Mouse (Mus musculus): ENCODE measurements around the gene Mamstr. TPM values are rescaled to one million over a fixed set of nuclear protein-coding genes. Genes with fewer than 3 reads are reported as not detected.

The Mamstr gene
- total and polyA plus RNA-seq, 3 experiments, result 3.8 to 11.3 (median 4.0) TPM

- H3K27ac ChIP-seq, result peak overlapping the region; percentile 63
- H3K4me3 ChIP-seq, result no peak overlapping the region; the same call in 1 of the 2 replicates
- H3K79me2 ChIP-seq (replicated peaks; ENCODE audit: control insufficient read depth, insufficient read depth, low read length), result no peaks in the 10 kb centered on the region
- H3K4me1 ChIP-seq (ENCODE audit: control insufficient read depth, insufficient read depth, low read length), result peaks cover 22% of the 10 kb centered on the region
- no peak overlapping the region for H3K9ac ChIP-seq (ENCODE audit: low read depth, low read length)
- DNase-seq, result peak in 1 of 2 experiments; percentile 39
- intact Hi-C loops (cut with DNase I), result loop anchor here (1.0 to 5.0 kb wide), 2 partner anchors 13 to 42 kb away; partner anchors contain the start of genes Ntn5 and Rasip1
- H3K27me3 ChIP-seq (ENCODE audit: control insufficient read depth, insufficient read depth, low read length), result no peaks in the 10 kb centered on the region
- WGBS, result 59% methylated on average over 19 of the region's 19 CpGs
- TF ChIP-seq EP300 (IDR thresholded peaks at IDR 0.05; ENCODE audit: insufficient read depth, low read depth, low read length), result no peak
- no peak for TF ChIP-seq POLR2A (IDR thresholded peaks at IDR 0.05; ENCODE audit: insufficient read depth, low read depth, low read length)
- no peak for TF ChIP-seq CTCF (IDR thresholded peaks at IDR 0.05)
- peaks cover 9% of the 10 kb centered on the region for H3K36me3 ChIP-seq (ENCODE audit: control insufficient read depth, insufficient read depth, low read length)
These were observed 597 bp downstream of the Mamstr start for GRCm38 (mm10) chr7:45640191-45640957.

GRCm38 (mm10) chr7:45641391-45642040 lies 1.7 kb downstream of the Mamstr start:
- no peaks in the 10 kb centered on the region; the same call in none of the 2 replicates for H3K36me3 ChIP-seq (ENCODE audit: control insufficient read depth, insufficient read depth, low read length)
- peak overlapping the region; percentile 63 for H3K27ac ChIP-seq
- peak; percentile 68 to 72 for DNase-seq
- H3K4me3 ChIP-seq, result peak overlapping the region; percentile 39
- peak; percentile 80 for TF ChIP-seq POLR2A (IDR thresholded peaks at IDR 0.05; ENCODE audit: insufficient read depth, low read depth, low read length)
- TF ChIP-seq EP300 (IDR thresholded peaks at IDR 0.05; ENCODE audit: insufficient read depth, low read depth, low read length), result peak; percentile 79
- no peak for TF ChIP-seq CTCF (IDR thresholded peaks at IDR 0.05)
- intact Hi-C loops (cut with DNase I), result loop anchor here (5.0 kb wide), 1 partner anchor 41 kb away; the partner anchor contains the start of gene Ntn5
- 15% methylated on average over 17 of the region's 17 CpGs for WGBS
- H3K27me3 ChIP-seq (ENCODE audit: control insufficient read depth, insufficient read depth, low read length), result no peaks in the 10 kb centered on the region
- peak overlapping the region; percentile 32 for H3K9ac ChIP-seq (ENCODE audit: low read depth, low read length)
- no peaks in the 10 kb centered on the region for H3K79me2 ChIP-seq (replicated peaks; ENCODE audit: control insufficient read depth, insufficient read depth, low read length)
- H3K4me1 ChIP-seq (ENCODE audit: control insufficient read depth, insufficient read depth, low read length), result peaks cover 19% of the 10 kb centered on the region

GRCm38 (mm10) chr7:45642083-45642482 lies 2.3 kb downstream of the Mamstr start:
- 14% methylated on average over 5 of the region's 5 CpGs for WGBS
- H3K27me3 ChIP-seq (ENCODE audit: control insufficient read depth, insufficient read depth, low read length), result no peaks in the 10 kb centered on the region
- H3K27ac ChIP-seq, result peak overlapping the region; percentile 63
- H3K4me3 ChIP-seq, result peak overlapping the region; percentile 39
- peak in 1 of 2 experiments; percentile 31 for DNase-seq
- intact Hi-C loops (cut with DNase I), result loop anchor here (5.0 kb wide), 1 partner anchor 40 kb away; the partner anchor contains the start of gene Ntn5
- H3K36me3 ChIP-seq (ENCODE audit: control insufficient read depth, insufficient read depth, low read length), result no peaks in the 10 kb centered on the region; the same call in none of the 2 replicates
- no peak for TF ChIP-seq POLR2A (IDR thresholded peaks at IDR 0.05; ENCODE audit: insufficient read depth, low read depth, low read length)
- TF ChIP-seq CTCF (IDR thresholded peaks at IDR 0.05), result no peak
- TF ChIP-seq EP300 (IDR thresholded peaks at IDR 0.05; ENCODE audit: insufficient read depth, low read depth, low read length), result no peak
- no peaks in the 10 kb centered on the region for H3K79me2 ChIP-seq (replicated peaks; ENCODE audit: control insufficient read depth, insufficient read depth, low read length)
- peak overlapping the region; percentile 32 for H3K9ac ChIP-seq (ENCODE audit: low read depth, low read length)
- peaks cover 19% of the 10 kb centered on the region for H3K4me1 ChIP-seq (ENCODE audit: control insufficient read depth, insufficient read depth, low read length)

GRCm38 (mm10) chr7:45642503-45643255 lies 2.9 kb downstream of the Mamstr start:
- DNase-seq, result no peak
- TF ChIP-seq EP300 (IDR thresholded peaks at IDR 0.05; ENCODE audit: insufficient read depth, low read depth, low read length) (no peak), POLR2A (IDR thresholded peaks at IDR 0.05; ENCODE audit: insufficient read depth, low read depth, low read length) (no peak), CTCF (IDR thresholded peaks at IDR 0.05) (no peak)
- peaks cover 19% of the 10 kb centered on the region for H3K4me1 ChIP-seq (ENCODE audit: control insufficient read depth, insufficient read depth, low read length)
- WGBS, result 60% methylated on average over 16 of the region's 16 CpGs
- H3K27me3 ChIP-seq (ENCODE audit: control insufficient read depth, insufficient read depth, low read length), result no peaks in the 10 kb centered on the region
- no peaks in the 10 kb centered on the region; the same call in none of the 2 replicates for H3K36me3 ChIP-seq (ENCODE audit: control insufficient read depth, insufficient read depth, low read length)
- no peaks in the 10 kb centered on the region for H3K79me2 ChIP-seq (replicated peaks; ENCODE audit: control insufficient read depth, insufficient read depth, low read length)
- peak overlapping the region; percentile 1; the same call in 1 of the 2 replicates for H3K4me3 ChIP-seq
- intact Hi-C loops (cut with DNase I), result loop anchor here (5.0 kb wide), 1 partner anchor 40 kb away; the partner anchor contains the start of gene Ntn5
- peak overlapping the region; percentile 63 for H3K27ac ChIP-seq
- peak overlapping the region; percentile 59 for H3K9ac ChIP-seq (ENCODE audit: low read depth, low read length)

- peak; percentile 87 to 90 for DNase-seq
- Histone ChIP-seq H3K27ac (peak overlapping the region; percentile 58), H3K9ac (ENCODE audit: low read depth, low read length) (peak overlapping the region; percentile 59), H3K4me3 (peak overlapping the region; percentile 1; the same call in 1 of the 2 replicates), H3K27me3 (ENCODE audit: control insufficient read depth, insufficient read depth, low read length) (no peaks in the 10 kb centered on the region), H3K4me1 (ENCODE audit: control insufficient read depth, insufficient read depth, low read length) (peaks cover 18% of the 10 kb centered on the region), H3K36me3 (ENCODE audit: control insufficient read depth, insufficient read depth, low read length) (no peaks in the 10 kb centered on the region; the same call in 1 of the 2 replicates), H3K79me2 (replicated peaks; ENCODE audit: control insufficient read depth, insufficient read depth, low read length) (no peaks in the 10 kb centered on the region)
- no peak for TF ChIP-seq EP300 (IDR thresholded peaks at IDR 0.05; ENCODE audit: insufficient read depth, low read depth, low read length)
- peak; percentile 68 for TF ChIP-seq POLR2A (IDR thresholded peaks at IDR 0.05; ENCODE audit: insufficient read depth, low read depth, low read length)
- TF ChIP-seq CTCF (IDR thresholded peaks at IDR 0.05), result no peak
- WGBS, result 36% methylated on average over 28 of the region's 28 CpGs
- intact Hi-C loops (cut with DNase I), result loop anchor here (5.0 kb wide), 1 partner anchor 39 kb away; the partner anchor contains the start of gene Ntn5
These were observed 3.8 kb downstream of the Mamstr start for GRCm38 (mm10) chr7:45643441-45644178.
